Mouse (Mus musculus): ENCODE measurements at regions not wholly inside any gene's neighbourhood (a gene's known extent, or its start where the extent isn't known, plus 50 kb on each side); places are given as distances from the start of the nearest gene placed in this dataset.

DNA sequence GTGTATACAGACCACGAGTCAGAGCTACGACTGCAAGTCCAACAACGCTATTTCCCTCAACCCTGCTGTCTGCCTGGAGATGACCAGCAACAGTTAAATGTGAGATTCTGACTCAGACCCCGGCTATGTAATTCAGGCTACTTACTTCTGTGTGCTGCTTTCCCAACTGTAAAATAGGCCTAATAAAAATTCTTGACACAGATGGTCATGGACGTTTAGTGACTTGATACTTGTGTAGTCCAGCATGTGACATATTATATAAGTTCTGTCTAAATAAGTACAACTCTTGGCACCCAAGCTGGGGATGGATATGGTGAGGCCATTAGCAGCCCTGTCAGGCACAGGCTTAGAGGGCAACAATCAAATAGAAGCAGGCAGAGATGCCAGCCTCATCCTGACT is 77.4 kb upstream of the Lifr start:
- TF ChIP-seq CTCF (IDR thresholded peaks at IDR 0.05; ENCODE audit: extremely low read depth, insufficient read length, insufficient replicate concordance, low read depth, low read length) (no peak), POLR2A (IDR thresholded peaks at IDR 0.05; ENCODE audit: low read depth, low read length) (no peak)
- 53% methylated on average over 5 of the region's 5 CpGs for WGBS
- peaks cover 14% of the 10 kb centered on the region for H3K27me3 ChIP-seq (ENCODE audit: control insufficient read depth, insufficient read depth, low read length)
- no peaks in the 10 kb centered on the region for H3K4me1 ChIP-seq (ENCODE audit: control insufficient read depth, insufficient read depth, insufficient read length, low read length)
- no peak overlapping the region for H3K27ac ChIP-seq (ENCODE audit: insufficient read depth, low read depth, low read length)
- no peak overlapping the region for H3K4me3 ChIP-seq (ENCODE audit: low read depth, low read length)
- no peaks in the 10 kb centered on the region for H3K36me3 ChIP-seq (ENCODE audit: control insufficient read depth, insufficient read depth, low read length)

DNA sequence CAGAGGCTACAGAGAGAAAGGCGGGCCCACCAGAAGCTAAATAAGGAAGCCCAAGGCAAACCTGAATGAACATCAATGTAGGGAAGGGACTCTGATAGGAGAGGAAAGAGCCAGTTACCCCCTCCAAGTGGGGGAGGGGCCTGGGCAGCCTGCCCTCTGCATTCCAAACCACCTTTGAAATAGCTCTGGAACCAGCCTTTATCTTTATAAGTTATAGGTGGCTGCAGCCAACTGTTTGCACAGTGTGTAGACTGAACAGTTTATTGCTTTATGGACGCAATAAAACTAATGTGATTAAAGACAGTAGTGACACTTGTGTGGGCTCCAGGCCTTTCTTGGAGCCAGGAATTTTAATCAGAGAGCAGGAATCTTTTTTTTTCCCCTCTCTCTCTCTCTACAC is 75.4 kb upstream of the Lifr start:
- no peak overlapping the region for H3K27ac ChIP-seq (ENCODE audit: insufficient read depth, low read depth, low read length)

GRCm38 (mm10) chr15:7016018-7016417 is 74.4 kb upstream of the Lifr start:
- Histone ChIP-seq H3K27ac (ENCODE audit: insufficient read depth, low read depth, low read length) (no peak overlapping the region), H3K4me3 (ENCODE audit: low read depth, low read length) (no peak overlapping the region), H3K4me1 (ENCODE audit: control insufficient read depth, insufficient read depth, insufficient read length, low read length) (no peaks in the 10 kb centered on the region), H3K27me3 (ENCODE audit: control insufficient read depth, insufficient read depth, low read length) (peaks cover 21% of the 10 kb centered on the region; the same call in 1 of the 2 replicates), H3K36me3 (ENCODE audit: control insufficient read depth, insufficient read depth, low read length) (no peaks in the 10 kb centered on the region)
- TF ChIP-seq POLR2A (IDR thresholded peaks at IDR 0.05; ENCODE audit: low read depth, low read length) (no peak), CTCF (IDR thresholded peaks at IDR 0.05; ENCODE audit: extremely low read depth, insufficient read length, insufficient replicate concordance, low read depth, low read length) (no peak)
- 46% methylated on average over 3 of the region's 3 CpGs for WGBS

More for the DNA sequence above, 75.4 kb upstream of the Lifr start:
- Histone ChIP-seq H3K4me1 (ENCODE audit: control insufficient read depth, insufficient read depth, insufficient read length, low read length) (no peaks in the 10 kb centered on the region), H3K27me3 (ENCODE audit: control insufficient read depth, insufficient read depth, low read length) (peaks cover 15% of the 10 kb centered on the region), H3K4me3 (ENCODE audit: low read depth, low read length) (no peak overlapping the region), H3K36me3 (ENCODE audit: control insufficient read depth, insufficient read depth, low read length) (no peaks in the 10 kb centered on the region)
- WGBS, result 35% methylated on average over 2 of the region's 2 CpGs
- TF ChIP-seq CTCF (IDR thresholded peaks at IDR 0.05; ENCODE audit: extremely low read depth, insufficient read length, insufficient replicate concordance, low read depth, low read length), result no peak
- no peak for TF ChIP-seq POLR2A (IDR thresholded peaks at IDR 0.05; ENCODE audit: low read depth, low read length)

DNA sequence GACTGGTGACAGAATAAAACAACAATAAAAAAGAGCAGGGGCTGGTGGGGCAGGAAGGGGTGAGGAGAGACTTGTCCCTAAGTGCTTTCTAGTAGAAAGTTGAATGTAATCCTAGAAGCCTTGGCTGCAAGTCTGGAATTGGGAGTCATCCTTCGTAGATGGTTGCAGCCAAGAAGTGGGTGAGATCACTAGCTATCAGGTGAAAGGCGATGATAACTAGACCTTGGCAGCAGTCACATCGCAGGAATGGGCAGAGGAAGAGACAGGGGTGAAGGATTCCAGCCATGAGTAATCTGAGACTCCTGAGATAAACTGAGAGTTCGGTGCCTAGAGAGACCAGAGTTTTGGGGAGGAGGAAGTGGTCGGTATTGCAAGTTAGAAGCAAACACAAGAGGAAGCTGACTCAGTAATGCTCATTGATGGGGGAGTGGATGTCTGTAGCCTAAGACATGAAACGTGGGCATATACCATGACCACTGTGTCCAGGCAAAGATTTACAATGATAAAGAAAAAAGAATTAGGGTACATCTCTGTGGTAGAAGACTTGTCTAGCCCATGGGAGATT is 73.1 kb upstream of the Lifr start:
- 57% methylated on average over 6 of the region's 6 CpGs for WGBS
- Histone ChIP-seq H3K36me3 (ENCODE audit: control insufficient read depth, insufficient read depth, low read length) (no peaks in the 10 kb centered on the region), H3K4me3 (ENCODE audit: low read depth, low read length) (no peak overlapping the region), H3K27me3 (ENCODE audit: control insufficient read depth, insufficient read depth, low read length) (peaks cover 14% of the 10 kb centered on the region; the same call in 1 of the 2 replicates), H3K27ac (ENCODE audit: insufficient read depth, low read depth, low read length) (no peak overlapping the region), H3K4me1 (ENCODE audit: control insufficient read depth, insufficient read depth, insufficient read length, low read length) (no peaks in the 10 kb centered on the region)
- TF ChIP-seq POLR2A (IDR thresholded peaks at IDR 0.05; ENCODE audit: low read depth, low read length), result no peak
- no peak for TF ChIP-seq CTCF (IDR thresholded peaks at IDR 0.05; ENCODE audit: extremely low read depth, insufficient read length, insufficient replicate concordance, low read depth, low read length)

DNA sequence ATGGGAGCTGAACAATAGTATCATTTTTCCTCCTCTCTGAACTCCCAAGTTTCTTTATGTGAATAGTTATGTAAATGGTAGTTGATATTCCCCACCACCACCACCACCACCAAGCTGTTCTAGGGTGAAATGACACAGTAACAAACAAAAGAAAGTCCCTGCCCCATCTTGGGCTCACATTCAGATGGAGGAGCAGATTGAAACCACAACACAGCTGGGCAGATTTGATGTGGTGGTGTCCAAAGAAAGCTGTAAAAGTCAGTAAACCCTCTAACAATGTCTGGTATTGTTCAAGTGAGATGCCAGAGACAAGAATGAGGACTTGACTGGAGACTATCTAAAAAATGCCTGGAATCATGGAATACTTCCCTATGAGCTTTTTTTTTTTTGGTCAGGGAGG is 67.8 kb upstream of the Lifr start:
- H3K4me3 ChIP-seq (ENCODE audit: low read depth, low read length), result no peak overlapping the region
- TF ChIP-seq CTCF (IDR thresholded peaks at IDR 0.05; ENCODE audit: extremely low read depth, insufficient read length, insufficient replicate concordance, low read depth, low read length) (no peak), POLR2A (IDR thresholded peaks at IDR 0.05; ENCODE audit: low read depth, low read length) (no peak)
- no peak overlapping the region for H3K27ac ChIP-seq (ENCODE audit: insufficient read depth, low read depth, low read length)
- no peaks in the 10 kb centered on the region for H3K36me3 ChIP-seq (ENCODE audit: control insufficient read depth, insufficient read depth, low read length)
- no peaks in the 10 kb centered on the region for H3K4me1 ChIP-seq (ENCODE audit: control insufficient read depth, insufficient read depth, insufficient read length, low read length)
- H3K27me3 ChIP-seq (ENCODE audit: control insufficient read depth, insufficient read depth, low read length), result peaks cover 23% of the 10 kb centered on the region

DNA sequence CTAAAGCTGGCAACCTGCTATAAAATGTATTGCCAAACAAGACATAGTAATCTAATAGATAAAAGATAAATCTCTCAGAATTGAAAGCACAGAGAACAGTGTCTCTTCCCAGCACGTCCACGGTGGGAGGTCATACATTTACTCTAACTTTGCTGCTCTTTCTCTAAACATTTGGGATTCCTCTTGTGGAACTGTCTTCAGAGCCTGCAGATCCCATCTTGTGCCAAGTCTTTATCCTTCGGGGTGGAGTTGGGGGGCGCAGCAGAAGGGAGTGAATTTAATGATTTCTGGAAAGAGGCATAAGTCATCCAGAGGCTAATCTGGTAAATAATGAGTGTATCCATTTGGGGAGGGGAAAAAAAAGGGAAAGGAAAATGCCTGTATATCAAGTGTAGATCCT is 65.2 kb upstream of the Lifr start:
- no peak overlapping the region for H3K27ac ChIP-seq (ENCODE audit: insufficient read depth, low read depth, low read length)
- WGBS, result 54% methylated on average over 4 of the region's 4 CpGs
- H3K4me1 ChIP-seq (ENCODE audit: control insufficient read depth, insufficient read depth, insufficient read length, low read length), result no peaks in the 10 kb centered on the region
- no peak overlapping the region for H3K4me3 ChIP-seq (ENCODE audit: low read depth, low read length)
- peaks cover 16% of the 10 kb centered on the region for H3K27me3 ChIP-seq (ENCODE audit: control insufficient read depth, insufficient read depth, low read length)
- TF ChIP-seq POLR2A (IDR thresholded peaks at IDR 0.05; ENCODE audit: low read depth, low read length), result no peak
- TF ChIP-seq CTCF (IDR thresholded peaks at IDR 0.05; ENCODE audit: extremely low read depth, insufficient read length, insufficient replicate concordance, low read depth, low read length), result no peak
- no peaks in the 10 kb centered on the region for H3K36me3 ChIP-seq (ENCODE audit: control insufficient read depth, insufficient read depth, low read length)

DNA sequence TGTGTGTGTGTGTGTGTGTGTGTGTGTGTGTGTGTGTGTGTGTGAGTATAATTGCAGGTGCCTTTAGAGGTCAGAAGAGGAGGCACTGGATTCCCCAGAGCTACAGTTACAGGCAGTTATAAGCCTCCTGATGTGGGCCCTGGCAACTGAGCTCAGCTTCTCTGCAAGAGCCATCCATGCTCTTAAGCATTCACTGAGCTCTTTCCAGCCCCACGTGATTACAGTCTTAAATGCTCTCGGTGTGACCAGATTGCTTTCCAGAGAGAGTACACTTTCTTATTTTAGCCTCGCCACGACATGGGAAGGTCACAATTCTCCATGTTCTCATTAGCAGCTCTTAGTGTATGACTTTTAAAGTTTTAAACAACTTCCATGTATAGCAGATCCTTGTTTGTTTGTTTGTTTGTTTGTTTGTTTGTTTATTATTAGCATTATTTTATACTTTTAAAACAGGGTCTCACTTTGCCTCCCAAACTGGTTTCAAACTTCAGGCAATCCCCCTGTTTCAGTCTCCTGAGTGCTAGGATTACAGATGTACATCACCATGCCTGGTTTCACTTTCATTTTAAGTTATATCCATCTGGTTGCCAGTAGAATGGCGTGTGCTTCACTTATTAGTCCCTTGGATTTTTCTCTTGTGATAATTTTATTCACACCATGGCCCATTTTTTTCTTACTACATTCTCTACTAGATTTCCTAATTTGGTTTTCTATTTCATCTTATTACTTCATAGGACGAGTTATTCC is 58.9 kb upstream of the Lifr start:
- 50% methylated on average over 6 of the region's 6 CpGs for WGBS
- Histone ChIP-seq H3K27me3 (ENCODE audit: control insufficient read depth, insufficient read depth, low read length) (peaks cover 3% of the 10 kb centered on the region), H3K27ac (ENCODE audit: insufficient read depth, low read depth, low read length) (no peak overlapping the region), H3K4me1 (ENCODE audit: control insufficient read depth, insufficient read depth, insufficient read length, low read length) (no peaks in the 10 kb centered on the region), H3K4me3 (ENCODE audit: low read depth, low read length) (no peak overlapping the region), H3K36me3 (ENCODE audit: control insufficient read depth, insufficient read depth, low read length) (no peaks in the 10 kb centered on the region)
- no peak for TF ChIP-seq POLR2A (IDR thresholded peaks at IDR 0.05; ENCODE audit: low read depth, low read length)
- no peak for TF ChIP-seq CTCF (IDR thresholded peaks at IDR 0.05; ENCODE audit: extremely low read depth, insufficient read length, insufficient replicate concordance, low read depth, low read length)
